Mouse (Mus musculus) neutrophil, adult 5-6 weeks (primary cell): ENCODE data around the gene Med27. TPM values are rescaled to one million over a fixed set of nuclear protein-coding genes. Genes with fewer than 3 reads are reported as not detected.

Experiments
- ATAC-seq: fragments of 151-379, 151-347 bp; 2 replicates; pipeline ENCODE4 v1.8.0; 2017; ENCODE audit warnings: mild to moderate bottlenecking, moderate TSS enrichment; ENCODE audit not compliant: insufficient number of reproducible peaks, poor library complexity, low FRiP score, severe bottlenecking; ENCODE audit errors: extremely low read depth
- total RNA-seq: library from RNA; stranded (forward); fragments of 200-1000 nt; gene quantifications from 2 replicates; pipeline ENCODE4 v1.2.3, GENCODE M21; 2017

Gene Med27
- total RNA-seq, 1 experiment from 2014 or later = 11.9 TPM

DNA sequence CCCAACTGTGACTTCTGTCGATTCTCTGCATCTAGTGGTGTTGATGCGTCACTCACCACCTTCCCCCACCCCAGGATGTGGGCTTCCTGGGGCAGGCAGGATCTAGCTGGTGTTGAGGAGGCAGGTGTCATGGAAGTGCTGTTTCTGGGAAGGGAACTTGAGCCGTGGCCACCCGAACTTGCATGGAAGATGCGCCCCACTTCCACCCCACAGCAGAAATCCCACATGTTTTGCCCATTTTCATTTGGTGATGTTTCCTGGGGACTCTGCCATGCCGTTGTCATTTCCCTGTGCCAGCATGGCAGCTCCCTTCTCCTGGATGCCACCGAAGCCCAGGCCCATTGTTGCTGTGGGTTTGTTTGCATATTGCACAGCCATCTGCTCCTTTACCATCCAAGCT lies 42.3 kb downstream of the Med27 start:
- no peak for ATAC-seq

DNA sequence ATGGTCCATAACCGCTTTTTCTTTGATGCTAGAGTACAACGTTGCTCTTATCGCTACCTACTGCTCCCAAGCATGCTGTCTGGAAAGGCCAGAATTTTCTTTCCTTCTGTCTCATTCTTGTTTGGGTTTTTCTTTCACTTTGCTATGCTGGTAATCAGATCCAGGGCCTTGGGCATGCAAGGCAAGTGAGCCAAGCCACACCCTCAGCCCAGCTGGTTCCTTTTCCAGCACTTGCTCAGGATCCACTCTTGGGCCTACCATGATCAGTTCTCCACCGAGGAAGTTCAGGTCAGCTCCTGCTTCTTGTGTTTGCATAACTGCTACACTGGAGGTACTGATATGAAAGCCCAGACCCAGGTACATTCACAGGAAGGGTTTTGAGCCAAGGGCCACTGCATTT lies 44.5 kb downstream of the Med27 start:
- ATAC-seq = no peak

DNA sequence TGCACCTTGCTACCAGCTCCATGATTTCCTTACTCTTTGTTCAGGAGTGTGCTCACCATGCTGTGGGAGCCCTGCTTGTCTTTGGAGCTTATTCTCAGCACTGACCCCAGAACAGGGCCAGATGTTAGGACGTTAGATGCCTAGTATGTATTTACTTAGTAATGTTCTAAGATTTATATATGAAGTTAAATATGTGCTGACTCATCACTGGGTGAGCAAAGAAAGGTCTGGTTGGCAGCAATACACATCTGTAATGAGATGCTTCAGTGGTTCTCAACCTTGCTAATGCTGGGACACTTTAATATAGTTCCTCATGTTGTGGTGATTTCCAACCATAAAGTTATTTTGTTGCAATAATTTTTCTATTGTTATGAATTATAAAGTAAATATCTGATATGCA lies 45.4 kb downstream of the Med27 start:
- ATAC-seq = no peak

DNA sequence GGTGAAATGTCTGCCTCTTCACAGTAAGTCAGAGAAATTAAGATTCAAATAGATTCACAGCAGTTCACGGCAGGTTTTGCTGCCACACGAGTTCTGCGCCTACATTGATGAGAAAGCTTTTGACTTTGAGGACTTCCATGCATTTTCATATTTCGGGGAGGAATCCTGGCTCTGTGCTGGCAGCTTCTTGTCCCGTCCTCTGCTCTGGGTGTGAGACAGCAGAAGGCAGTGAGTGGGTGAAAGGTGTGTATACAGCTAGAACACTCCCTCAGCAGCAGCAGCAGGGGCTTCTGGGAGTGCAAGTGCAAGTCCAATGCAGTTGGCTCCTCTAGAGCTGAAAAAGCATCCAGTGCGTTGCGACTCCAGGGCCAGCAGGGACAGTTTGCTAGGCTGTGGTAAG lies 53.6 kb downstream of the Med27 start:
- no peak for ATAC-seq

DNA sequence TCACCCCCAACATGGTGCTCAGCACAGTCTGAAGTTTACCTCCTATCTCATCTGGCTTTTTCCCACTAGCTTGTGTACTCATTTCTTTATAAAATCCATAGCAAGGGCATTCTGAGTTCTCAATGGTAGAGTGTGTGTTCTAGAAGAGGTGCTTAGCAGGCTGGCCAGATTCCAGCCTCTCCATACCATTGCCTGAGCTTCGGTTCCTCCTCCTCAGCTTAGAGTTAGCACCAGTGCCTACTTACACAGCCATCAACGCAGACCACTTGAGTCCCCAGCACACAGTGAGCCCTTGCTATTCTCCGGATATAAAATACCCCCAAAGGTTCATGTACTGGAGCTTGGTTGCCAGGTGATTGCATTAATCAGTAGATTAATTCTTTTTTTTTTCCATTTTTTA lies 54.2 kb downstream of the Med27 start:
- no peak for ATAC-seq

DNA sequence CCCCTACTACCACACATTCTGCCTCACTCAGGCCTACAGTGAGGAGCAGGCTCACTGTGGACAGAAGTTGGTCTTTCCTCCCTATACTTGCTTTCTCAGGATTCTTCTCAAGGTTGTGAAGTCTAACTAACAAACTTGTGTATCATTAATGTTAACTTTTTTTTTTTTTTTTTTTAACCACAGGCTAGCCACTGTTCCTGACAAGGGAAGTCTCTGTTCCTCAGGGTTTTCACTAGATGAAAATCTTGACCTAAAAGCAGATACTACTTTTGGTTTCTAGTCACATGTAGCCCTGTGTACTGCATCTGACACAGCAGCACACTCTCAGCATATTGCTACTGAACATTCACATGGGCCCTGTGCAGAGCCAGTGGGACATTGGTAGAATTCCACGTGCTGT lies 55.2 kb downstream of the Med27 start:
- ATAC-seq = no peak

DNA sequence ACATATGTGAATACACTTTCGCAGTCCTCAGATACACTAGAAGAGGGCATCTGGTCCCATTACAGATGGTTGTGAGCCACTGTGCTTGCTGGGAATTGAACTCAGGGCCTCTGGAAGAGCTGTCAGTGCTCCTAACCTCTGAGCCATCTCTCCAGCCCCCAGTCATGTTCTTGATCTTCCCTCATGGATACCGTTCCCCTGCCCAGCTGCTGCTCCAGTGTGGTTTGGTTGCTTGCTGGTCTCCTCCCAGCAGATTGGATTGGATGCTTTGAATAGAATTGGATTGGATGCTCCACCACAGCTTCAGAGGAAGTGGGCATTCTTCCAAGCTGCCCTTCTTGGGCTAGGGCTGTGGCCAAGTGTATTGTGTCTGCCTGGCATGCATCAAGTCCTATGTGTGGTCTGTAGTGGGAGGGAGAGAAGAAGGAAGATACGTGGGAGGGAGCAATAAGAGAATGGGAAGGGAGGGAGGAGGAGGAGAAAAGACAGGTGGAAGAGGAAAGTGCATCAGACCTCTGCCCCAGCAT lies 56.0 kb downstream of the Med27 start:
- no peak for ATAC-seq

DNA sequence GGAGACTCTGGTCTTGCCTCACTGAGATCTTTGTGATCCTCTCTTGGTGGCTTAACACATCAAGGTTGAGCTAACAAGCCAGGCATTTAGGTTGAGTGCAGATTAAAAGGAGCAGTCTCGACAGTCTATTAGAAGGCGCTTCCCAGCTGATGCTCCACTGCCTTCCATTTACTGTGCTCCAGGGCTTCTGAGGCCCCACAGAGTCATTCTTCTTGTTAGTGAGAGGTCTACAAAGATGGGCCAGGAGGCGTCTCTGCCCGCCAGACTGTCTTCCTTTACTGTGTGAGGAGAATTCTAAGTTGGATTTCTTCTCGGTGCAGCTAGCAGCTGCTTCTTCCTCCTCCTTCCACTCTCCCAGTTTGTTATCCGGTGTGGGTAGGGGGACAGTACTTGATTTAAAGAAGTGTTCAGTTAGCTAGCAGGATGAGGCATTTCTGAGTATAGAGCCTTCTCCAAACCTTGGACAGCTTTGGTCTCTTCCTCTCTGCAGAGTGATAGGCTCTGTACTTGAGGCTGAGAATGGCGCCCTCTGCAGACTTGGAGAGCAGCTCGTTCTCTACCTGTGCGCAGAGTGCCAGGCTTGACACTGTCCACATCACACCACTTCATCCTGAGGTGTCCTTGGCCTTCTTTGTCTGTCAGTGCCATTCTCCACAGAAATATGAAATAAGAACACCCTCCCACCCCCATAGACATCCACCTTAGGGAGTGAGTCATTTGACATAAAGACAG lies 57.3 kb downstream of the Med27 start:
- ATAC-seq = no peak

DNA sequence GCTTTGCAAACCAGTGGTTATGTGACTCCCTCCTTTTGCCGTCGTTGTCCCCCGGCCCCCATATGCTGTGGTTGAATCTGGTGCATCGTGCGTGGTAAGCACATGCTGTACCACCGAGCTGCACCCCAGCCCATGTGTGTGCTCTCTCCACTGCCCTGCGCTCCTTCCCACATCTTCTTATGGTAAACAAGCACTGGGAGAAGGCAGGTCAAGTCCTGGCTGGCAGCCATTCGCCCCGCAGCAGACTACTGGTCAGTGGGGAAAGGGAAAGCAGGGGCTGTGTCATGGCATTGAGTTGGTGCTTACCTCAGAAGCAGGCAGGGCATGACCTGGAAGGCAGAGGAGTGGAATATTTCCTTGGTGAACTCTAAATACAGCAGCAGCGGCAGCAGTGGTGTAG lies 58.3 kb downstream of the Med27 start:
- ATAC-seq = no peak

DNA sequence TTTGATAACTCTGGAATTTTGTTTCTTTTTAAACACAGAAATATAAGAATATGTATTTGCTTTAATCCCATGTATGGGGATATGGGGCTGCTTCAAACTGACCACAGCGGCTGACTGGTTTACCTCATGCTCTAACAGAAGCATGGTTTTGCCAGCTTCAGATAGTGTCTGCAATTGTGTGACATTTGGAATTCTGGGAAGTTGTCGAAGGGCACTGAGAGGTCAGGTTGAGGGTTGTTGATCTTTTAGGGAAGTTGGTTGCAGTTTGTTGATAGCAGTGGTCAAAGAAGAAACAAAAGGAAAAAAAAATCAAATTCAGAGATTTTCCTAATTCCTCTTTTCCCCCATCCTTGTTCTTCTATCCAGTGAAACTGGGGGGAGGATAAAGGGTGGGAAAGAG lies 59.2 kb downstream of the Med27 start:
- no peak for ATAC-seq

DNA sequence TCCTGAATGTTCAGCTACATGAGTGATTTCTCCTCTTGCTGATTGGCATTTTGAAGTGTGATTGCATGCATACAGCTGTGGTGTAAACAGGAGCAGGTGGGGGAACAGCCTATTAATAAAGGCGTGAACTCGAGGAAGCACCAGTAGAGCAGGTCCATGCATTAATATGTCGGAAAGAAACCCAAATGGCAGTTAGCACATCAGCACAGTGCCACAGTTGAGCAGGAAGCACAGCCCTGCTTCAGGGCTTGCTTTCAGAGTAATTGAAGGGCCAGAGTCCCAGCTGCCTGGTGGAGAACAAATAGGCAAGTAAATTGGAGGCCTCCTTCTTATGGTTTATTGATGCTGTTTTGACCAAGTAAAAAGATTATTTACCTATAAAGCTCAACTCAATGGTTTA lies 60.7 kb downstream of the Med27 start:
- no peak for ATAC-seq

DNA sequence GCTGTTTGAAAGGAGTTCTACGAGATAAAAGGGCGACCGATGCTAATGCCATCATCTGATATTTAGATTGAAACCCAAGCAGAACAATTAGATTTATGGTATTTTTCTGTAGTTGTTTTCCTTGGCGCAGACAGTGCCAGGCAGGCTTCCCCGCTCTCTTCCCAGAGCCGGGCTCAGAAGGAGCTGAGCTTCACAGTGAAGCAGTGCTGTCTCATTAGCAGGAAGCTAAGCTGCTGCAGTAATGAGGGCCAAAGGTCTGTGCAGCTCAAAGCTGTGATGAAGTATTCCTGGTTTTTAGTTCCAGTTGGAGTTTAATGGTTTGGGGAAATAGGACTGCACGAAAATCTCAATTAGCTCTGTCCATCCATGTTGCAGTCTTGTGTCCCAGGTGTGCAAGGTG lies 61.1 kb downstream of the Med27 start:
- ATAC-seq = no peak

DNA sequence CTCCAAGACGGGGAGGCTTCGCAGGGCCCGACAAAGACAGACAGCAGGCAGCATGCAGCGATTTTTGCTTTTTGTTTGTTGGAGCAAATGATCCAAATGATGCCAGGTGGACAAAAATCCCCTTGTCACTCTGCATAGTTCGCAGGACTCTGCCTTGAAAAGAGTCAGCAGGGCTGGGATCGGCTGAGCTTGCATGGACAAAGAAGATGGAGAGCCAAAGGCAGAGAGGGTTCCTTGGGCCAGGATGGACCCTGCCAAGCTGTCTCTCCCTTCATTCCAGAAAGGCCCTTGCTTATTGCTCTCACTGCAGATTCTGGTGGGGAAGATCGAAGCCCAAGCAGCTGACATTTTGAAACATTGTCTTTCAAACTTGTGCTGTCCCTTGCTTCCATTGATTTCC lies 64.3 kb downstream of the Med27 start:
- ATAC-seq = no peak

DNA sequence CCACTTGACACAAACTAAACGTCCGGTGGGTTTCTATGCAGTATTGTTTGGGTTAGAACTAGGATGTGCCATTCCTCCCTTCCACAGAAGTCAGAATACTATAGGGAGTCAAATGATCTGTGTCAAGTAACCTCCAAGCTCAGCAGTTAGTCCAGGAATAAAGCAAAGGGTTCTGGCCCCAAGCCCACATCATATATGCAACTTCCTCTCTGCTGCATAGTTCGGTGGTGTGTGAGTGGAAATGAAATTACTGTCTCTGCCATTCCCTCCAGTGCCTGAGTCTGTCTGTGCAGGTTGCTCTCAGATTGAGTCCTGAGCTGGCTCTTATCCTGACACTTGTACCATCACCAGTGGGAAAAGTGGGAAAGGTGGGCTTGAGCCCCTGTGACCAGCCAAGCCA lies 65.8 kb downstream of the Med27 start:
- no peak for ATAC-seq

DNA sequence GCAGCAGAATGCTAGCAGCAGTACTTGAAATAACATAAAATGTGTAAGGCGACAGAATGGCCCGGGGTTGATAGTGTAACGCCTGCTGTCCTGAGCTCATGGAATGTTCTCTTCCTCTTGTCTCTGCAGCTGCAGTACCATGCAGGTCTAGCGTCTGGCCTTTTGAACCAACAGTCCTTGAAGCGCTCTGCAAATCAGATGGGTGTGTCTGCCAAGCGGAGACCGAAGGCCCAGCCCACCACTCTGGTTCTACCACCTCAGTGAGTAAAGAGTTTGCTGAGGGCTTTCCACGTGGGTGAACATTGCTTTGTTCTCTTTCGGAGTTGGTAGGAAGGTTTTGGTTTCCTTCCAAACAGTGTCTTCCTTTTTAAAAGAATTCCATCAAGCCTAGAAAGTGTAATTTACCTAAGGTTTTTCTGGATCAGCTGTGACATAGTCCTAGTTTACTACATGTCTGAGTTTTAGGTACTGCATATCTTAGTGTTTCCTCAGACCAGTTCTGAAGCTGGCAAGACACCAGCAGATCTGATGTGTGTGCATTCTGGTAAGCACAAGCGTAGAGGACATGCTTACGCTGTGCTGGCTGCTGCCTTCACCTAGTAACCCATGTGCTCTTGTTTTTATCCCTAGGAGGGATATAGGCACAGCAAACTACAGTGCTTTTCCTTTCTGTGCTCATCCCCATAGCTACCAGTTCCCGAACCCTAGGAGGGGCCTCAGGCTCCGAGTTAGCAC lies 66.8 kb downstream of the Med27 start:
- ATAC-seq = no peak

DNA sequence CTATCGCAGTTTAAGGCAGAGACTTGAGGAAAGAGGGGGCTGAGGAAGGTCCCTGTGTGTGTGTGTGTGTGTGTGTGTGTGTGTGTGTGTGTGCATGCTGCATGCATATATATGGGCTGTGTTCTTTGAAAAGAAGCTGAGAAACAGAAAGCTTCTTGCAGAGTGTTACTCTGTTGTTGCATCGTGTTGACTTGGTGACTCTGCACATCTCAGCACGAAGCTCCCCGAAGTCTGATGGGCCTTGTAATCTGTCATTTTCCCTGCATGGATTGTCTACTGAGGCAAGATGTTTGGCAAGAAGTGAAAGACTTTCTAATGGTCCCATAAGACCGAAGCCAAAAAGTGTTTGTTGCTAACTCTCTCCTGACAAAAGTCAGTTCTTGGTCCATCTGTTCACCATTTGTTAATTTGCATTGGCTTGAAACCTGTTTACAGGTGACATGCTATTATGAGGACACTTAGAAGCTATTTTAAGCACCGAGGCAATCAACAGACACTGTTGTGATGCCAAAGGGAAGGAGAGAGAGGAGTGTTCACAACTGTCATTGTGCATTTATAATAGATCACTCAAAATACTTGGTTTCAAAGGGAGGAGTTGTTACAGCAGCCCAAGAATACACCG lies 68.3 kb downstream of the Med27 start:
- ATAC-seq = no peak

DNA sequence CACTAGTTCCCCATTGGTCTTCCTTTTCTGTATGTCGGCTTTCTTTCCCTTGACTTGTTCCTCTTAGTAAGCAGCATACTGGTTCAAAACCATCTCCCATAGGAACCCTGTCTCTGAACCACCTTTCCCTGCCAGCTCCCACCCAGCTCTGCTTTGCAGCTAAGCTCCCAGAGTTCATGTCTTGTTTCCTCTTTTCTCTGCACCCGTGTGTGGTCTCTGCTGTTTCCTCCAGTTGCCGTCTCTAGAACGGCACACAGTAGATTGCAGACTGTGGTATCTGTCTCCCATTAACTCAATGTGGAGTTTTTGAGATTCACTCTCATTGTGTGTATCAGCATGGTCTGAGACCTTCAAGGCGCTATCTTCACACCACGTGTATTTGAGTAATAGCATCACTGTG lies 71.9 kb downstream of the Med27 start:
- ATAC-seq = no peak

DNA sequence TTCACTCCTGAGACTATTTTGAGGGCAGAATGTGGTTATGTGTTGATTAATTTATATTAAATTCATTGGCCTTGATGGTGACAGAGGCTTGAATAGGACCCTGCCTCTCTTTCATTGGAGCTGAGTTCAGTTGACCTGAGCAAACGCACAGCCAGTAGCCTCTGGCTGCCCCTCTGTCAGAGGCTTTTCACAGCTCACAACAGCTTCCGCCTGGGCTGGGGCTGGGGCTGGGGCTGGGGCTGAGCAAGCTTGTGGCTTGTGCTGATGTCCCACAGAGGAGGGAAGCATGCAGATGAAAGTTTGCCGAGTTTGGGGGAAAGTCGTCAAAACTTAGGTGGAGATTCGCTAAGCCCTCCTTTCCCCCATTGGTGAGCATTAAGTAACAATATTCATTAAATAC lies 72.8 kb downstream of the Med27 start:
- ATAC-seq = no peak

DNA sequence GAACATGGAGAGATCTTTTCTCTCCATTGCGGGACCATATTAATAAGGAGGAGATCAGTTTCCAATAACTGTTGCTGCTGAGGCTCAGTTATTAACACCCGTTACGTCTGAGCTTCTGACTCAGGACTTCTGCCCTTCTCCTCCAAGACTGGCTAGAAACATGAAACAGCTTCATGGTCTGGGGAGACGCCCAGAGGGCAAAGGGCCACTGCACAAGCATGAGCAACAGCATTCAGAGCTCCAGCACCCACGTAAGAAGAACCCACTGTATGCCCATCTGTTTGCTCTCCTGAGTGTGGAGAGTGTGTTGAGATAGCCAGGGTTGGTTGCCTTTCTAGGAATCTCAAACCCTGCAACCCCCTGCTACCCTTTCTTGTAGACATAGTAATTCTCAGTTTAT lies 73.3 kb downstream of the Med27 start:
- ATAC-seq = no peak
